Mouse (Mus musculus) frontal cortex, adult (tissue): ENCODE results near the gene Syt13.

Experiments
- ATAC-seq: cut with Nextera tagmentation; 2 replicates; pipeline ENCODE4 v1.9.2; 2017; ENCODE audit warnings: mild to moderate bottlenecking, moderate library complexity, mixed read lengths; ENCODE audit not compliant: low TSS enrichment

Gene Syt13

GRCm38 (mm10) chr2:92914933-92915553, at the start of gene Syt13:
Gene Syt13 (plus strand): TSS chr2:92915098.
- ATAC-seq, result peak; percentile 86

- no peak; the same call in 1 of the 2 replicates for ATAC-seq
Measured at GRCm38 (mm10) chr2:92866616-92867015, 48.3 kb upstream of the Syt13 start.

GRCm38 (mm10) chr2:92870139-92870836, 44.6 kb upstream of the Syt13 start:
- ATAC-seq, result no peak

GRCm38 (mm10) chr2:92871093-92871686, 43.7 kb upstream of the Syt13 start:
- ATAC-seq, result no peak

- ATAC-seq, result no peak
Measured at GRCm38 (mm10) chr2:92872652-92873051, 42.2 kb upstream of the Syt13 start.

- no peak for ATAC-seq
Measured at GRCm38 (mm10) chr2:92874592-92874991, 40.3 kb upstream of the Syt13 start.

GRCm38 (mm10) chr2:92877488-92877887, 37.4 kb upstream of the Syt13 start:
- ATAC-seq, result peak; percentile 44; the same call in 1 of the 2 replicates

- peak; percentile 87 for ATAC-seq
Measured at GRCm38 (mm10) chr2:92883039-92883911, 31.6 kb upstream of the Syt13 start.

GRCm38 (mm10) chr2:92883912-92884243, 31.0 kb upstream of the Syt13 start:
- no peak for ATAC-seq

GRCm38 (mm10) chr2:92884976-92885375, 29.9 kb upstream of the Syt13 start:
- ATAC-seq, result no peak

- ATAC-seq, result no peak
Measured at GRCm38 (mm10) chr2:92886862-92887261, 28.0 kb upstream of the Syt13 start.

- no peak for ATAC-seq
Measured at GRCm38 (mm10) chr2:92892524-92892923, 22.4 kb upstream of the Syt13 start.

- ATAC-seq, result no peak
Measured at GRCm38 (mm10) chr2:92903650-92904049, 11.2 kb upstream of the Syt13 start.

GRCm38 (mm10) chr2:92904307-92904859, 10.5 kb upstream of the Syt13 start:
- peak; percentile 72 for ATAC-seq

GRCm38 (mm10) chr2:92910371-92910770, 4.5 kb upstream of the Syt13 start:
- ATAC-seq, result no peak

- no peak for ATAC-seq
Measured at GRCm38 (mm10) chr2:92912312-92912711, 2.6 kb upstream of the Syt13 start.

GRCm38 (mm10) chr2:92913295-92913694, 1.6 kb upstream of the Syt13 start:
- ATAC-seq, result no peak

- 0 out of 2 replicates have a peak, but pooled peaks have one; percentile 12 for ATAC-seq
Measured at GRCm38 (mm10) chr2:92915659-92916631, 1.0 kb downstream of the Syt13 start.

- no peak for ATAC-seq
Measured at GRCm38 (mm10) chr2:92917405-92918142, 2.7 kb downstream of the Syt13 start.

- peak; percentile 69 for ATAC-seq
Measured at GRCm38 (mm10) chr2:92920709-92921108, 5.8 kb downstream of the Syt13 start.
